Mouse (Mus musculus) heart, postnatal 25 days (tissue): ENCODE measurements around the gene Nfasc. TPM values are rescaled to one million over a fixed set of nuclear protein-coding genes. Genes with fewer than 3 reads are reported as not detected.

ENCODE experiments used
- DNase-seq: peaks from one replicate; pipeline ENCODE4 v3.0.0; 2022; ENCODE audit warnings: low spot score
- intact Hi-C: fragments of 180-260 bp; cut with DNase I; formaldehyde crosslinking; loops from one replicate; pipeline ENCODE4 v1.15.1; 2025
- total RNA-seq, 2 experiments: library from RNA; stranded (reverse); gene quantifications; 2 replicates each; pipeline ENCODE4 v1.2.3; 2021

The Nfasc gene
- total RNA-seq, 2 experiments from 2014 or later, result 0.20 to 0.34 TPM

- DNase-seq, result no peak
- intact Hi-C loops, result no loop called here
Measured at GRCm38 (mm10) chr1:132523048-132523447, 218.5 kb downstream of the Nfasc start.

DNA sequence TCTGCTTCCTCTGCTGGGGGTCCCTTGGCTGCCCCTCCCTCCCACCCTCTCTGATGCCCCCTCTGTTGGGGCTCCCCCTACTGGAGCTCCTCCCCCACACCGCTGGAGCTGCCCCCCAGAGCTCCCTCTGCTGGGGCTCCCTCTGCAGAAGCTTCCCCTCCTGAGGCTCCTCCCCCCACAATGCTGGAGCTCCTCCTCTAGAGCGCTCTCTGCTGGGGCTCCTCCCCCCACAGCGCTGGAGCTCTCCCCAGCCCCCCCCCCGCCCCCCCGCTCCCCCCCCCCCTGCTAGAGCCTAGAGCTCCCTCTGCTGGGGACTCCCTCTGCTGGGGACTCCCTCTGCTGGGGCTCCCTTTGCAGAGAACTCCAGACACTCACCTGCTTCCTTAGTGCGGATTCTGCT lies 220.8 kb downstream of the Nfasc start:
- intact Hi-C loops, result loop anchor here (2.0 kb wide), 1 partner anchor 154 kb away; no protein-coding TSS in a partner anchor
- no peak for DNase-seq

DNA sequence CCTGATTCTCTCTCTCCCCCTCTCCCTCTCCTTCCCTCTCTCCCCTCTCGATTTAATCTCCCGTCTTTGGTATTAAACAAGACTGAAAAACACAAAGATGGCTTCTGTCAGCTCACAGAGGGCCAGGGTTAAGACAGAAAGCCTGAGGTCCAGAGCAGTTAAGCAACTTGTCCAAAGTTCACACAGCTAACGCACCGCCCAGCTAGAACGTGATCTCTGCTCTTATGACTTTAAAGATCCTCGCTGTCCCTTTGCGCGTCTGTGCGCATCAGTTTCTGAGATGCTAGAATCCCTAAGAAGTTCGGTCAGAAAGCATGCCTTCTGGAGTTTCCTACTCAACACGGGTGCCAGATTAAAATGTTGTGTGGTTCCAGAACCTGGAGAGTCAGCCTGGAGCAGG lies 221.9 kb downstream of the Nfasc start:
- intact Hi-C loops, result loop anchor here (2.0 kb wide), 1 partner anchor 153 kb away; no protein-coding TSS in a partner anchor
- DNase-seq, result no peak

DNA sequence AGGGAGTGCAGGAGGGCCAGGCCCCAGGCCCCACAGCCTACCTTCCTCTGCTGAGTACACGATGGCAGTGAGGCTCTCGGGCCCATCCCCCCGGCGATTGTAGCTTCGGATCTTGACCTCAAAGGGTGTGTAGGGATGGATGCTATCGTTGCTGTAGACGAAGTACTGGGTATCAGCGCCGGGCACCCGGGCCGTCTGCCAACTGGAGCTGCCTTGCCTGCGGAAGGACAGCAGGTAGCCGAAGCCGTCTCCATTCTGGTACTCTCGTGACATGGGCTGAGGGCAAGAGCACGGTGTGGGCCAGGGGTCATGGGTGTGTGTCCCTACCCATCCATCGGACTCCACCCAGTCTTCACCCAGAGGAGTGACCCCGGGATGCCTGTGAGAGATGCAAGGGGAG lies 223.0 kb downstream of the Nfasc start:
- intact Hi-C loops, result no loop called here
- DNase-seq, result no peak

- intact Hi-C loops, result no loop called here
- no peak for DNase-seq
Measured at GRCm38 (mm10) chr1:132516776-132517175, 224.8 kb downstream of the Nfasc start.

DNA sequence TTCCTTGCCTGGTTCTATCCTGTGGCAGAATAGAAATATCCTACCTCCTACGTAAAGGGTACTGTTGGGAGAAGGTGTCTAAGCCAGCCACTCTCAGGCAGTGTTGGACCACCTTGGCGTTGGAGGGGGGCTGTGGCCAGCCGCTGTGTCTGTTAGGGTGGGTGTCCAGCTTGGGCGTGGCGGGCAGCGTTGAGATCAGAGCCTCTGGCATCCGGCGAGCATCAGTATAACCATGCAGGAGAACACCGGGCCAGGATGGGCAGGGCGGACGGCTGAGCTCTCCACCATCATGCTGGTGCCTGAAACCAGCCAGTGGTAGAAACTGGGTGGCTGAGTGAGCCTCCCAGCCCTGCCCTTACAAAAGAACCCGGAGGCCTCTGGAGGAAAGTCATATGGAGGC lies 226.3 kb downstream of the Nfasc start:
- intact Hi-C loops, result no loop called here
- no peak for DNase-seq

Other genes with a start within 250 kb of the Nfasc start
- 1 to 10 TPM; 1.6 TPM for gene Tmem81, start 235.6 kb downstream of the Nfasc start, total RNA-seq
- gene Cntn2, start 198.5 kb downstream of the Nfasc start, total RNA-seq, result 1 to 10 TPM; 3.9 to 7.8 TPM
- gene Lrrn2, start 138.5 kb upstream of the Nfasc start, total RNA-seq, result 1 to 10 TPM; 3.2 to 3.3 TPM